Mouse (Mus musculus): ENCODE results near the gene Eng. TPM values are rescaled to one million over a fixed set of nuclear protein-coding genes. Genes with fewer than 3 reads are reported as not detected.

Eng gene
- polyA plus RNA-seq, 1 experiment = 45.4 TPM

DNA sequence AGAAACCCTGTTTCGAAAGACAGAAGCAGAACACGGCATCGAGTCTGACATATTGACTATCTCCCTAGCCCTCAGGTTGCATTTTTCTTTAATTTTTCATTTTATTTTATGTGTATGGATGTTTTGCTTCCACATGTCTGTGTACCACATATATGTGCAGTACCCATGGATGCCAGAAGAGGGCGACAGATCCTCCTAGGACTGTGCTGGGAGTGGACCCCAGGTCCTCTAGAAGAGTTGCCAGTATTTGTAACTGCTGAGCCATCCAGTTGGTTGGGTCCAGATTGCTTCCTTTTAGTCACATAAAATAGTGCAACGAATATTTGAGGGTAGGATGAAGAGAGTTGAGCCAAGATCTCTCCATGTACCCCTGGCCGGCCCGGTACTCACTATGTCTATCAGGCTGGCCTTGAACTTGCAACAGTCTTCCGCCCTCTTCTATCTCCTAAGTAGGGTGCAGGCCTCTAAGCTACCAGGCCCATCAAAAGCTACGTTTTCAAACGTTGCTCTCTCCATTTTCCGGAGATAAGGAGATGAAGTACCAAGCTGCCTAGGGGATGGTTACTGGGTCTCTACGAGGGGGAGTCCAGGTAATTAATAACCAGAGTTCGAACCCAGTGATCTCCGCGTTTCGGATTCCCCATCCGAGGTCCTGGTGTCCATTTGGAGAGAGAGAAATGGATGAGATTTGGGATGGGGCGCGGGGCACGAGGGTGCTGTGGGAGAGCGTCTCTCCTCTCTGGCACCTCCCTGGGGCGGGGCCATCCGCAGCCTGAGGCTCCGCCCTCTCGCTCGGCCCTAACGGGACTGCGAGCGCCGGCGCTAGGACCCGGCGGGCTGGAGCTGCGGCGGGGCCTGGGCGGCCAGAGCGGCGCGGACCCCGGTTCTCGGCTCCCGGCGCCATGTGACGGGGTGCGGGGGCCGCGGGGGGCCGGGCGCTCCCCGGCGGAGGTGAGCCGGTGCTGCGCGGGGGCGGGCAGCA, 39.9 kb upstream of the Eng start:
- Histone ChIP-seq H3K27ac (ENCODE audit: insufficient read depth, low read depth, low read length) (peak overlapping the region; percentile 81), H3K4me3 (ENCODE audit: insufficient read depth, low read length) (peak overlapping the region; percentile 93), H3K4me1 (ENCODE audit: control insufficient read depth, insufficient read depth, low read length) (peaks cover 22% of the 10 kb centered on the region)
- no peak for TF ChIP-seq POLR2A (IDR thresholded peaks at IDR 0.05; ENCODE audit: borderline replicate concordance, low read depth, low read length)
- TF ChIP-seq CTCF (IDR thresholded peaks at IDR 0.05; ENCODE audit: low read depth, low read length) = peak; percentile 59

DNA sequence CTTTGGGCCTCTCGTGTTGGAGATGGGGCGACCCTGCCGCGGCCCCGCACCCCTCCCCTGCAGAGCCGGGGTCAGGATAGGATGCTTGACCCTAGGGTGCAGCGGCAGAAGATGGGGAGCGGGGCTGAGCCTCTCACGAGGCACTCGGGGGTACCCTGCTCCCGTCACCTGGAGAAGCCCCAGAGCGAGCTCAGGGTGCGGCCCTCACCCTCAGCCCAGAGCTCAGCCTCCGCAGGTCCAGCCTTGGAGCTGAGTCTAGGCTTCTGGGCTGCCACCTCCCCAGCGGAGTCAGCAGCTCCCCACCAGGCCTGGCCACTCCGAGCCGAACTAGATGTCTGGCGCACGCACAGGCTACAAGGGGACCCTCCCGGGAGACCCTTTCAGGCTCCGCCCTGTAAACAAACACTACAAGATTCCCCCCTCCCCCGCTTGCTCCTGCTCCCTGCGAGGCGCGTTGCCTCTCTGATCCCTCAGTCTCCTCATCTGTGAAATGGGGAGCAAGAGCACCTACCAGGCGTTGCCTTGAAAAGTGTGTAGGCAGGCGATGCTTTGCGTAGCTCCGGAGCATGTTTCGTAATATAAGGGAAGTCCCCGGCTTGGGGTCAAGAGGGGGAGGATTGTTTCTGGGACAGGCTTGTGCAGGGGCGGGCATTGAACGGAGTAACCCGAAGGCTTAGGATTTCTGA, 39.0 kb upstream of the Eng start:
- no peak for TF ChIP-seq POLR2A (IDR thresholded peaks at IDR 0.05; ENCODE audit: borderline replicate concordance, low read depth, low read length)
- no peak for TF ChIP-seq CTCF (IDR thresholded peaks at IDR 0.05; ENCODE audit: low read depth, low read length)
- Histone ChIP-seq H3K4me1 (ENCODE audit: control insufficient read depth, insufficient read depth, low read length) (peaks cover 14% of the 10 kb centered on the region), H3K4me3 (ENCODE audit: insufficient read depth, low read length) (peak overlapping the region; percentile 93), H3K27ac (ENCODE audit: insufficient read depth, low read depth, low read length) (peak overlapping the region; percentile 81)

- H3K4me1 ChIP-seq (ENCODE audit: control insufficient read depth, insufficient read depth, low read length) = peaks cover 14% of the 10 kb centered on the region
- H3K4me3 ChIP-seq (ENCODE audit: insufficient read depth, low read length) = peak overlapping the region; percentile 93
- peak overlapping the region; percentile 83 for H3K27ac ChIP-seq (ENCODE audit: insufficient read depth, low read depth, low read length)
- TF ChIP-seq POLR2A (IDR thresholded peaks at IDR 0.05; ENCODE audit: borderline replicate concordance, low read depth, low read length) = no peak
- no peak for TF ChIP-seq CTCF (IDR thresholded peaks at IDR 0.05; ENCODE audit: low read depth, low read length)
Measured at GRCm38 (mm10) chr2:32608141-32608777, 38.1 kb upstream of the Eng start.

- peaks cover 14% of the 10 kb centered on the region for H3K4me1 ChIP-seq (ENCODE audit: control insufficient read depth, insufficient read depth, low read length)
- H3K27ac ChIP-seq (ENCODE audit: insufficient read depth, low read depth, low read length) = peak overlapping the region; percentile 83
- H3K4me3 ChIP-seq (ENCODE audit: insufficient read depth, low read length) = peak overlapping the region; percentile 93
- no peak for TF ChIP-seq POLR2A (IDR thresholded peaks at IDR 0.05; ENCODE audit: borderline replicate concordance, low read depth, low read length)
- no peak for TF ChIP-seq CTCF (IDR thresholded peaks at IDR 0.05; ENCODE audit: low read depth, low read length)
Measured at GRCm38 (mm10) chr2:32608778-32609435, 37.5 kb upstream of the Eng start.

DNA sequence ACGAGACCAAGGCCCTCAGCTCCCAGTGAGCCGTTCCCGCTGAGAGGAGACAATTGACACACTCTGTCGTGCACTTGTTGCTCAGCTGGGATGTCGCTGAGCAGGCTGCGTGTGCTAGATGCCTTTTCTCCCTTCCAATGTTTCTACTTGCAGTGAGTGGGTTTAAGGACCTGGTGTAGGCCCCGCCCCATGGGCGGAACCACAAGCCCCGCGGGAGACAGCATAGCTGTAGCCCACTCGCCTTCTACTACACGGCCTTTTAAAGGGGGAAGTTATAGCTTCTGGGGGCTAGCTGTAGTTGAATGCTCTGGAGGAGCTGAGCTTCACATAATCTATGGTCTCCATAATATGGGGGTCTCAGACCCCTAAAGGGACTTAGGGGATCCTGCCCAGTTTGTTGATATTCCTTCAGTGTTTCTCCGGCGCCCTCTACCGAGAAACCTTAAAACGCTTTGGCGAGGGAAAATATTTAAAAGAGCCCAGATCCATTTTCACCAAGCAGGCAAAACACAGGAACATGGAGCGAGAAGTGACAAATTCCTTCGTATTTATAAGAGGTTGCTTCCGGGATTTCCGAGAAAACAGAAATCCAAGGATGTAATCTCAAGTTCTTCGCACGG, 35.7 kb upstream of the Eng start:
- Histone ChIP-seq H3K4me1 (ENCODE audit: control insufficient read depth, insufficient read depth, low read length) (peaks cover 14% of the 10 kb centered on the region), H3K27ac (ENCODE audit: insufficient read depth, low read depth, low read length) (no peak overlapping the region), H3K4me3 (ENCODE audit: insufficient read depth, low read length) (no peak overlapping the region)
- no peak for TF ChIP-seq CTCF (IDR thresholded peaks at IDR 0.05; ENCODE audit: low read depth, low read length)

GRCm38 (mm10) chr2:32612274-32612673, 34.1 kb upstream of the Eng start:
- TF ChIP-seq POLR2A (IDR thresholded peaks at IDR 0.05; ENCODE audit: borderline replicate concordance, low read depth, low read length) = no peak
- no peak for TF ChIP-seq CTCF (IDR thresholded peaks at IDR 0.05; ENCODE audit: low read depth, low read length)
- Histone ChIP-seq H3K4me3 (ENCODE audit: insufficient read depth, low read length) (no peak overlapping the region), H3K27ac (ENCODE audit: insufficient read depth, low read depth, low read length) (no peak overlapping the region), H3K4me1 (ENCODE audit: control insufficient read depth, insufficient read depth, low read length) (peaks cover 12% of the 10 kb centered on the region)

DNA sequence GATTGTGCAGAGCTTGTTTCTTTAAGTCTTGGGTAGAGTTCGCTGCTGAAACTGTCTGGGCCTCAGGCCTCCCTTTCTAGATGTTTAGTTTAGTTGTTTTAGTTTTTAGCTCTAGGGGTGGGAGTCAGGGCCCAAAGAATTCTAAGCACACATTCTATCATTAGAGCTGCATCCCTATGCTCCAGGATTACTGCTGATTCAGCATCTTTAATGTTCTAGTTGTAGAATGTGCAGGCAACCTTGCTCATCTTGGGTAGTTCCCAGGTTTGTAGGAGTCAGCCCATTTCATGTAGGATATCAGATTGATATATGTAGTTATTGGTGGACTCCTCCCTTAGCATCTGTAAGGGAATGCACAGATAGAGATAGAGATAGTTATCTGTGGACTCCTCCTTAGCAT, 29.3 kb upstream of the Eng start:
- Histone ChIP-seq H3K4me1 (ENCODE audit: control insufficient read depth, insufficient read depth, low read length) (no peaks in the 10 kb centered on the region), H3K27ac (ENCODE audit: insufficient read depth, low read depth, low read length) (no peak overlapping the region), H3K4me3 (ENCODE audit: insufficient read depth, low read length) (no peak overlapping the region)
- TF ChIP-seq POLR2A (IDR thresholded peaks at IDR 0.05; ENCODE audit: borderline replicate concordance, low read depth, low read length) = no peak
- TF ChIP-seq CTCF (IDR thresholded peaks at IDR 0.05; ENCODE audit: low read depth, low read length) = no peak

- Histone ChIP-seq H3K4me1 (ENCODE audit: control insufficient read depth, insufficient read depth, low read length) (no peaks in the 10 kb centered on the region), H3K4me3 (ENCODE audit: insufficient read depth, low read length) (no peak overlapping the region), H3K27ac (ENCODE audit: insufficient read depth, low read depth, low read length) (no peak overlapping the region)
- TF ChIP-seq POLR2A (IDR thresholded peaks at IDR 0.05; ENCODE audit: borderline replicate concordance, low read depth, low read length) (no peak), CTCF (IDR thresholded peaks at IDR 0.05; ENCODE audit: low read depth, low read length) (peak; percentile 49)
Measured at GRCm38 (mm10) chr2:32617601-32618000, 28.8 kb upstream of the Eng start.

DNA sequence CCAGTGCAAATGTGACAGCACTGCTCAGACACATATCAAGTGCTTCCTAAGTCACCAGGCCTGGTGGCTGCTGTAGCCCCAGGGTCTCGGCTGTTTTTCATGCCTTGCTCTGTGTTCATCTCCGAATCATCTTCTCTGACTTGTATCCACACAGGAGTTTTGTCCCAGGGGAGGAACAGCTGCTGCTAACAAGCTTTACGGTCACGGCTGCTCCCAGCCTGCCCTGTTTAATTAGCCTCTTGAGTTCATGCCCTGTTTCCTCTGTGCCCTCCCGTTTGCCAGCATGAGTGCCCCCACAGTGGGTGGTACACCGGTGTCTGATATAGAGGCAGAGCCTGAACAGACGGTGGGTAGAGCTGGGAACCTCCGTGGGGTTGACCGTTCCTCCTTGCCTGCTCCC, 28.3 kb upstream of the Eng start:
- no peaks in the 10 kb centered on the region for H3K4me1 ChIP-seq (ENCODE audit: control insufficient read depth, insufficient read depth, low read length)
- no peak overlapping the region for H3K4me3 ChIP-seq (ENCODE audit: insufficient read depth, low read length)
- no peak overlapping the region for H3K27ac ChIP-seq (ENCODE audit: insufficient read depth, low read depth, low read length)
- TF ChIP-seq CTCF (IDR thresholded peaks at IDR 0.05; ENCODE audit: low read depth, low read length) (no peak), POLR2A (IDR thresholded peaks at IDR 0.05; ENCODE audit: borderline replicate concordance, low read depth, low read length) (no peak)
